Mouse (Mus musculus) fibroblast of lung, adult 2 months (primary cell): Measurements from ENCODE around the gene Krtap1-3.
A peak's percentile ranks its signal among the peaks of the same experiment; 100 is the strongest.
"Not testable (repeated sequence)": the region's sequence is repeated elsewhere in the genome, so short reads cannot be mapped to it uniquely, and the experiment has no call there.

Experiments used
- DNase-seq: peaks from one replicate; pipeline ENCODE4 v3.0.0-alpha.2; 2011; ENCODE audit warnings: low read depth

The Krtap1-3 gene

GRCm38 (mm10) chr11:99590981-99591380, at the start of gene Krtap1-3:
Gene Krtap1-3, minus strand, starts transcription at chr11:99591339.
- DNase-seq = no peak

- DNase-seq = no peak
Observed at GRCm38 (mm10) chr11:99640926-99641325, 49.8 kb upstream of the Krtap1-3 start.

- no peak for DNase-seq
Observed at GRCm38 (mm10) chr11:99637086-99637485, 45.9 kb upstream of the Krtap1-3 start.

GRCm38 (mm10) chr11:99634653-99635134, 43.6 kb upstream of the Krtap1-3 start, which contains the start of gene Krtap4-2:
Gene Krtap4-2, minus strand, starts transcription at chr11:99635084.
- DNase-seq = no peak

- DNase-seq = no peak
Observed at GRCm38 (mm10) chr11:99633293-99633692, 42.2 kb upstream of the Krtap1-3 start.

- DNase-seq = no peak
Observed at GRCm38 (mm10) chr11:99630890-99631289, 39.8 kb upstream of the Krtap1-3 start.

- DNase-seq = no peak
Observed at GRCm38 (mm10) chr11:99628138-99628537, 37.0 kb upstream of the Krtap1-3 start, which contains the start of gene Krtap4-1. Gene Krtap4-1, minus strand, starts transcription at chr11:99628238.

GRCm38 (mm10) chr11:99620335-99620734, 29.2 kb upstream of the Krtap1-3 start, which contains the start of gene Gm11562:
Gene Gm11562, minus strand, starts transcription at chr11:99620435.
- no peak for DNase-seq

GRCm38 (mm10) chr11:99614796-99615363, 23.7 kb upstream of the Krtap1-3 start, which contains the start of gene Krtap2-4:
Gene Krtap2-4, minus strand, starts transcription at chr11:99614846.
- DNase-seq = no peak

GRCm38 (mm10) chr11:99610089-99610488, 18.9 kb upstream of the Krtap1-3 start, which contains the start of gene Gm11937:
Gene Gm11937, minus strand, starts transcription at chr11:99610189.
- not testable (repeated sequence) for DNase-seq

GRCm38 (mm10) chr11:99609126-99609525, 18.0 kb upstream of the Krtap1-3 start:
- DNase-seq = no peak

GRCm38 (mm10) chr11:99603208-99603607, 12.1 kb upstream of the Krtap1-3 start, which contains the start of gene Gm11938:
Gene Gm11938, minus strand, starts transcription at chr11:99603308.
- not testable (repeated sequence) for DNase-seq

- not testable (repeated sequence) for DNase-seq
Observed at GRCm38 (mm10) chr11:99597742-99598141, 6.6 kb upstream of the Krtap1-3 start, which contains the start of gene Krtap9-3. Gene Krtap9-3, minus strand, starts transcription at chr11:99598105.

- no peak for DNase-seq
Observed at GRCm38 (mm10) chr11:99585096-99585495, 6.0 kb downstream of the Krtap1-3 start.

GRCm38 (mm10) chr11:99583245-99583704, 7.9 kb downstream of the Krtap1-3 start, which contains the start of gene Krtap1-4:
Gene Krtap1-4, minus strand, starts transcription at chr11:99583654.
- DNase-seq = no peak

- peak; percentile 75 for DNase-seq
Observed at GRCm38 (mm10) chr11:99581564-99581963, 9.6 kb downstream of the Krtap1-3 start.

GRCm38 (mm10) chr11:99581051-99581450, 10.1 kb downstream of the Krtap1-3 start:
- peak; percentile 44 for DNase-seq

GRCm38 (mm10) chr11:99580636-99581035, 10.5 kb downstream of the Krtap1-3 start, which contains the start of gene Krtap1-5:
Gene Krtap1-5, minus strand, starts transcription at chr11:99581016.
- DNase-seq = peak; percentile 14

GRCm38 (mm10) chr11:99574106-99574505, 17.0 kb downstream of the Krtap1-3 start:
- DNase-seq = peak; percentile 44

- DNase-seq = no peak
Observed at GRCm38 (mm10) chr11:99573164-99573563, 18.0 kb downstream of the Krtap1-3 start.

GRCm38 (mm10) chr11:99566530-99566929, 24.6 kb downstream of the Krtap1-3 start, which contains the start of gene Krtap3-1:
Gene Krtap3-1, minus strand, starts transcription at chr11:99566630.
- no peak for DNase-seq

- no peak for DNase-seq
Observed at GRCm38 (mm10) chr11:99562580-99562979, 28.6 kb downstream of the Krtap1-3 start.

GRCm38 (mm10) chr11:99559366-99559765, 31.8 kb downstream of the Krtap1-3 start, which contains the start of gene Gm11939:
Gene Gm11939, minus strand, starts transcription at chr11:99559466.
- DNase-seq = no peak
